Mouse (Mus musculus): ENCODE measurements around the gene Cipc. TPM values are rescaled to one million over a fixed set of nuclear protein-coding genes. Genes with fewer than 3 reads are reported as not detected.
A peak's percentile ranks its signal among the peaks of the same experiment; 100 is the strongest.

Cipc gene
- total RNA-seq, 2 experiments from 2014 or later: 22.7 to 32.3 TPM

DNA sequence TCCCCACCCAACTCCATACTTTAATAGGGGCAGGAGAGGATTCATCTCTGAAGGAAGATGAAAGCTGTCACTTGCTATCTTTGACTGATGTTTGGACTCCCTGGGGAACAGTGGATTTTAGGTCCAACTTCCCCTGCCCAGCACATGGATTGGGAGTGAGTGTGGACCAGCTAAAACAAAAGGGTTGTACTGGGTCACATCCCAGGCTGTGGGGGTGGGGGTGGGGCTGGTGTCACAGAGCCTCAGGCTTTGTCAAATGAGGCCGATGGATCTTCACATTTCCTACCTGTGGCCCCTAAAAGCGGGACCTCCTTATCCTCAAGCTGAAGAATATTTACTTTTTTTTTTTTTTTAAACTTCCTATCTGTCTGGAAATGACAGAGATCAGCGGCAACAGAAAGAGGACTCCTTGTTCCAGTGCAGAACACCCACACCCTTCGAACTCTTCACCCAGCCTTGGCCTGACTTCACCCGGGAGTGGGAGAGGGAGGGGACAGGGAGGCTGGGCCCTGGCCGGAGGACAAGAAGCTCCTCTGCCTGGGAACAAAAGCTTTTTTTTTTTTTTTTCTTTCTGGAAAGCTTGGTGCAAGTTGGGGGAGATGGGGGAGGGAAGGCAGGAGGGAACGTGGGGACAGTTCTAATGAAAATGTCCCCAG, 14.8 kb upstream of the Cipc start:
- peak; percentile 95 for DNase-seq

DNA sequence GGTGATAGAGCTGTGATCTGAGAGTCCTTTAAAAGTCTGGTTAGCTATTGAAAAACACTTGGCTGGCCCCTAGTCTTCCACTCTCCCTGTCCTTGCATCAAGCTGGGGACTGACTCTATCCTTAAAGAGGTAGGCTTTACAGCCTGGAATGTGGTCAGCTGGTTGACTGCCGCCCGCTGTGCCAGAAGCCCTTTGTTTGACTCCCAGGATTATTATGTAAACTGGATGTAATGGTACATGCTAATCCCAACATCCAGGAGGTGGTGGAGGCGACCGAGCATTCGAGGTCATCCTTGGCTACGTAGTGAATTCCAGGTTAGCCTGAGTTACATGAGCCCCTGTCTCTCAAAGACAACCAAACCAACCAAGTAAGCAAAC, 14.3 kb upstream of the Cipc start:
- DNase-seq: peak; percentile 86

DNA sequence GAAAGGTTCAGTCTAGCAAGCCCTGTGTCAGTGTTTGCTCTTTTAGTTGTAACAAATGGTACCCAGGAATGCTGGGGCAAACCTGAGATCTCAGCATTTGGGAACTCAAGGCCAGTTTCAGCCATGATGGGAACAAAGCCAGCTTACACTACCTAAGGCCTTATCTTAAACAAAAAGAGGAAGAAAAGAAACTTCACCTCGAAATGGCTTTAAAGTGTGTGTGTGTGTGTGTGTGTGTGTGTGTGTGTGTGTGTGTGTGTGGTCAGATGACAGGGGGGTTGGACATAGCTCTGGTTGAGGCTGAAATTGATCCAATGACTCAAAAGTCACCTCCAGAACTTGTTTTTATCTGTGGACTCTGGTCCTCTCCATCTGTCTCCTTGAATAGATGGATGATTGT, 12.1 kb upstream of the Cipc start:
- DNase-seq: no peak

DNA sequence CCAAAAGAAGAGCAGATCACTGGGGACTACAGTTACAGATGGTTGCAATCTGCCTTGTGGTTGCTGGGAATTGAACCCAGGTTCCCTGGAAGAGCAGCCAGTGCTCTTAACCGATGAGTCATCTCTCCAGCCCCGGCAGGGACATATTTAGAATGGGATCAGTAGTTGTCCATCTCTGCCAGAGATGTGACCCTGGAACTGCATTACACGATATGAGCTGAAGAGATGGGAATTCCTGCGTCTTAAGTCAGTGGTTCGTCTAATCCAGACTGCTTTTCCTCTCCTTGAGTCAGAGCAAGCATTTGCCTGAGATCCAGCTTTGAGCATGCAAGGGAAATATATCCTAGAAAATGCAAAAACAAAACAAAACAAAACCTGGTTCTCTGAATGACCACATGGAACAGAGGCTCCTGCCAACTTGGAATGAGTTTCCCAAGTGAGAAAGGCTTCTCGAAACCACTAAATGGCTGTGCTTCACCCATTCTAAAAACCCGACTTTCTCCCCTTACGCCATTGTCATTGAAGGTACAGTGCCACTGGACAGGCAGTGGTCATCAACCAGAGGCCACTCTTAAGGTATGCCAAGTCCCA, 11.1 kb upstream of the Cipc start:
- DNase-seq: peak; percentile 49

DNA sequence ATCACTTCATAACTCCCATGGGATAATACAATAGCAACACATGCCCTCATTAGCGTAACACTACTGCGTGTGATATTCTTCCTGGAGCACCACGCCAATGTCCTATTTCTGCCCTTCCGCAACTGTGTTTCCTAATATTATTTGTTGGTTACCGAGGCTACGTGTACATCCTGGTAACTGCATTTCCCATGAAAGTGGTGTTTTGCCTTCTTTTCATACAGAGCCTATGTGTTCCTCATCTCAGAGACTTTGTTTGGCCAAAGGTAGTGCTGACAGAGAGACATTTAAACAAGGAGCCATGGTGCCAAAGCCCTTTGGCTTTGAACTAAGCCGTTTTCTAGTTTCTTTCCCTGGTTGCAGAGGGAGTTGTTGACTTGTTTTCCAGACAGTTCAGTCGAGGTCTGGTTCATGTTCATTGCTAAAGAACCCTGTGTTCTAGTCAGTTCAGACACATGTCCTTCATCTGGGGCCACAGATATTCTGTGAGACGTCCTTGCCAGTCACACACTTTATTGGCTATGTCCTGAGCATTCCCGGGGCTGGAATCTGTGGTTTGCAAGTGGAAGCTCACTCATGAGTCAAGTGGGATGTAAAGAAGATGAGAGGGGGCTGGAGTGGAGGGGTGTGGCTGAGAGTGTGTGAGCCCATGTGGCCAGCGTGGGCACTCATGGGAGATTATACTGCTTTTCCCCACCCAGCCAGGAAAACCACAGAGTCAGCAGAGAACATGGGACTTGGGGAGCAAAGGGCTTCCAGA, 10.1 kb upstream of the Cipc start:
- peak; percentile 30 for DNase-seq

DNA sequence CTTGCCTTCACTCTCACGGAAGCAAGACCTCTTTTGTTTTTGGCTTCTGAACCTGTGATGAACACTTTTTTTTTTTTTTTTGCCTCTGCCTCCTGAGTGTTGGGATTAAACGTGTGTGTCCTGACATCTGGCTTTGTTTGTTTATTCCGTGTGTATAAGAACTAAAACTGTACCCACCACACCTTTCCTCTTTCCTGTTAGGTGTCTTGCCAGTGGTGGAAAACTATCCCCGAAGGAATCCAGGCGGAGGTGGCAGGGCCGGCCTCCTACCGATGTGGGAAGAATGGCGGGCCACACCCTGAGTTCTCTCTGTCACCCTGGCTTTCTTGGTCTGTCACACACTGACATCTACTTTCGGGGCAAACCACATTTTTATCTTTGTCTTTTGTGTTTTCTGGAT, 8.3 kb upstream of the Cipc start:
- peak; percentile 60 for DNase-seq

DNA sequence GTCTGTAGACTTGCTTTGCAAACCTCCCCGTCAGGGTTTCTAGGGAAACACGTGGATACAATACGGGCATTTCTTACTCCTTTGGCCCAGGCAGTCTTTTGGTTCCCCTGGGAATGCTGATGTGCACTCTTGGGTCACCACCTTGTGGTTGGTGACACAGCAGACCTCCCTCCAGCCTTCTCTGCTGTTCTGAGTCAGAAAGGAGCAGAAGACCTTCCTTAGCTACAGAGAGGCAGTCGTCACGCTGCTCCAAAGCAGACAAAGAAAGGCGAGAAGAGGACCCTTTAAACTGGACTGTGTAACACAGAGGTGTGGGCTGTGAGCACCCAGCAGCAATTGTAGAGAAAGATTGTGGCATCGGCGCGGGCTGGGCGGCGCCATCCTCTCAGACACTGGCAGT, 5.7 kb upstream of the Cipc start:
- DNase-seq: no peak

DNA sequence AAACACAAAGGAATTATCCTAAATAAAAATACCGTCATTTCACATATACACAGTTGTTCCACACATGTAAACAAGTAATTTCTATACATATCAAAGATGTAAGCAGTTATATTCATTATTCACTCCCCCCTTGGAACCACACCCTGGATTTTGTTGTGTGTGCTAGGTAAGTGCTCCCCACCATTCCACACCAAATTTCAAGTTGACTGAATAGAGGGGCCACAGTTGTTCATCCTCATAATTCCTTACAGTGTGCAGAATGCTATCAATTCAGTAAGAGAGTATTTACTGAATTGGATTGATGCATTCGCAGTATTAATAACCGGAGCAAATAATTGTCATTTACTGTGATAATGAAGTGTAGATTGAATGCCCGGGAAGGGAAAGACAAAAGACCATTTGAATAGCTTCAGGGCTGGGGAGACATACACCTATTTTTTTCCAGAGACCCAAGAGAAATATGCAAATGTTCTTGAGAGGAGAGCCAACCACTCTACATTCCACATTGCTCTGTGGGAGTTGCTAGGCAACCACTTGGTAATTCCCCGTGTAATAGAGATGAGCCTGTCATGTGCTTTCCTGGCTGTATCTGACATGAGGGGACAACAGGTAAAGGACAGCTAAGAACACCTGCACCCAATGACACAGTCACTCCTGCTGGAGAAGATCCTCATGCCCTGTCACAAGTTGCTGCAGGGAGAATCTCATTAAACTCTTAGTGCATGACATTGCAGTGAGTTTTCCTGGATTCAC, 4.9 kb upstream of the Cipc start:
- DNase-seq: no peak

DNA sequence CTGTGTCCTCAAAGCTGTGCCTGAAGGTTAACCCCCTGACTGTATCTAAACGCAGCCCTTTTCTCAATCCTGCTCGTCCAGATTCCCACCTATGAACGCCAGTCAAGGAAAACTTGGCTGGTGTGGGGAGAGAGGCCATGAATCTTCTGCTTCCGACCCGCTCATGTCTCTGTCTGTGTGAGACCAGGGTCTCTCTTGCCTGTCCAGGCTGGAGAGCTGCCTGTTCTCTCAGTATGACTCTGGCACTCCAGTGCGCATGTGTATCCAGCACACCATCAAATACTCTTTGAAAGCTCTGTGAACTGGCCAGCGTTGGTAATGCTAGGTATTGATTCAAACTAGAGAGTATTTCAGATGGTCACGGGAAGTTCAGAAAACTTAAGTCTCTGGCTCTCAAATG, 3.4 kb upstream of the Cipc start:
- DNase-seq: no peak

DNA sequence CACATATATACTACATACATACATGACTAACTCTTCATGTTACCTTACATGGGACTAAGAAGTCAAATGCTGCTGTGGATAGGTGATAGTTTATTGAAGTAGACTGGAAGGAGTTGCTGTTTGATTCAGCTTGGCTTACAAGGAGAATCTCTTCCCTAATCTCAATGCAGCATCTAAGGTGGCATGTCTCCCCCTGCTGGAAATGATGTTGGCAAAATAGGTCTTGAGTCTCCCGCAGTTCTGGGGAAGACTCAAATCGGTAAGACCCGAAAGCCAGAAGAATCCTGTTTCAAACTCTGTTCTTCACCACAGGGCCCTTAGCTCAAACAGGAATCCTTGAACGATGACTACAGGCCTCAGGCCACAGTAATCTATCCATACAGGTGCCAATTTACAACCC, 1.7 kb upstream of the Cipc start:
- DNase-seq: peak; percentile 60

DNA sequence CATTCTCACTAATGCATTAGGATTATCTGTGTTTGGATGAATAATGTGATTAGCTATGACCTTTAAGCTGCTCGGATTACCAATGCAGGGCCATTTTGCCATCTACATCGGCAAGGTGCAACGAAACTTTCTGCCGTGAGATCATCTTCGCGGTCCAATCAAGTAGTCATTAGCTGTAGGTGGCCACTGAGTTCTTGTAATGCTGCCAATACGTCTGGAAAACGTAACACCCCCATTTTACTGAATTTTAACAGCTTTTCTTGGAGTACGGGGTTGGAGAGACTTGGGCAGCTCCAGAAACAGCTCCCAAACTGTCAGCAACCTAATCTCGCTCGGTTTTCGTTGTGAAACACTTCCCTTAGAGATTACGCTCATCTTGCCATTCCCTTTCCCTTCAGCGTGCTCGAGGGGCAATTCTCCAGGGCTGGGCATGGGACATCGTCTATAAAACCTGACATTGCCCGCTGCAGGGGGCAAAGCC, 502 bp upstream of the Cipc start:
- no peak for DNase-seq

DNA sequence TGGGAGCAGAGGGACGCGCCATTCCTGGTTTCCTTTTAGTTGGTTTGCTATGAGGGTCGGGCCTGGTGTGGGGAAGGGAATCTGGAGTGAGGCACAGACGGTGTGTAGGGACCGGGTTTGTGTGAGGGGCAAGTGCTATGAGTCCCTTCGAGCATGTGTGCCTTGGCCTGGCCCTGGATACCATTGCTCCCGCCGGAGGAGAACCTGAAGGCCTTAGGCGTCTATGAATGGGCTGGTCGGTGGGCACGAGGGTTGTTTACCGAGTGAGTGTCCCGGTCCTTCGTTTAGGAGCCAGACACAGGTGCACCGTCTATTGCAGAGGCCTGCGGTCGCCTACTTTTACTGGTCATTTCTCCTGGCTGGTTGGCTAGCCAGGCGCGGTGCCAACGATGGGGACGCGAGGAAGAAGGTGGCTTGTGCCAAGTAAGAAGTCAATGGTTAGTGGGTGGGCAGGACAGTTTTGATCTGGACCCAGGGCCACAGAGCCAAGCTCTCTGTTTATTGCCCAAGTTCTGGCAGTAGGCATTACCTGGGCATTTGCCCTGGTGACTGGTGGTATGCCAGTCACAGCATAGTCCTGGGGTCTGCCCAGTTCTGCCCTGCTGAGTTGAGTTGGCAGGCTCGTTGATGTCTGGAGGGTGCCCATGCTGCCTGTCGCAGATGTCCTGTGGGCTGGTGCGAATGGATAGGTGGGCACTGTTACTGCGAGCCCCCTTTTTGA, 998 bp downstream of the Cipc start:
- DNase-seq: peak; percentile 72

DNA sequence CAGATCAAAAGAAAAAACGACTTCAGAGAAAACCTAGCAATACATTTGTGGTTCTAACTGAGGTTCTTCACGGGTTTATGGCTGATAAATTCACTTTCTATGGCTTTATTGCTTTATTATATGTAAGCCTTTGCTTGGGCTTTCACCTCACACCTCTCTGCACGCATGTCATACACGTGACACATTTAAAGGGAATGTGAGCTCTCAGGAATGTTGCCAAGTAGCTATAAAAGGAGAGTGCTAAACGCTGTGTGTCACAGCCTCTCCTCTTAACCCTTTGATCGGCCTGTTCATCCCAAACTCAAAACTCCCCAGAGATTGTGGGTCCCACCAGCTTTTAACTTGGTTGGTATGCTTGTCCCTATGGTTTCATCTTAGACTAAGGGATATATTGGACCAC, 1.8 kb downstream of the Cipc start:
- DNase-seq: no peak

DNA sequence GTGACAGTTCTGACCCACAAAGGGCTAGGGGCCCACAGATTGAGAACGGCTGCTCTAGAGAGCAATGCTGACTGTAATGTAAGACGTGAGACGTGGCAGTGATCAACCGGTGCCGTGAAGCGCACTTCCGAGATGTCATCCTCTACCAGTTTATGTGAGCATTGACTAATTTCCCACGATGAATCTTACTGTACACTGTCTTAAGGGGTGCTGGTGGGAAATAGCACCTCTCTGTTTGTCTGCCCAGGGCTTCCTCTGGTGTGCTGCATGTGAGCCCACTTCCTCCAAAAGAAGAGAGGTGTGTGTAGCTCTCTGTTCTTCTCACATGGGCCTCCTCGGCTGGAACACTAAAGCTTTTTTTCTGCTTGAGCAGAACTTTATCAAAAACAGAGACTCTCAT, 2.7 kb downstream of the Cipc start:
- no peak for DNase-seq

DNA sequence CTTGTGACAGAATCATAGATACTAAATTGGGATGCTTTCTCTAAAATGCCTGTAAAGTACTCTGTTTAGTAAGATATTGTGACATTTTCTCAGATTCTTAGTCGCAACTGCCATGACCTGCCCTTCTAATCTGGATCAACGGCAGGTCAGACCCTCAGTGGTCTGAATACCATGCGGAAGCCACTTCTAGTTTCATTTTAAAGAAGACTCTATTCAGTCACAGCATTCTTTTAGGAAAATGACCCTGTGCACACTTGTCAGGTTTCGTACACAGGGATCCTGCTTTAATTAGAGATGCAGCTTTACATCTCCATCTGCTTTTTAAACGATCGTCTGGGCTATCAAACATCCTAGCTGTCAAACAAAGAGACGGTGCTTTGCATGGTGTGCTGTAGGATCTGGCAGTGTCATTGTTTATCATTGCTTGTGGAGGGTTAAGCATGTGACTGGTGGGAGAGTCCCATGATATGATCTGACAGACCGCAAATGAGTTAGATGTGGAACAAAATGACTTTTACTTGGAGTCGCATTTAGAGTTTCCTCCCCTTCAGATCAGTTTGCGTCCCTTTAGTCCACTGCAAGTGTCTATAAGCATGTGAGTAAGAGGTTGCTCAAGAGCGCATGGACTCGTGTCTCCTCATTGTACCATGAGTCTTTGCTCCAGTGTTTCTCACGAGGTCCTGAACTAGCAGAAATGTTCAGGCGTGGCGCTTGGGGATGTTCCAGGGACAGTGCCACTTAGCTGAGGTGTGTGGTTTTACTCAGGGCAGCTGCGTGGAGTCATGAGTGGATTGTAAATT, 3.5 kb downstream of the Cipc start:
- no peak for DNase-seq

DNA sequence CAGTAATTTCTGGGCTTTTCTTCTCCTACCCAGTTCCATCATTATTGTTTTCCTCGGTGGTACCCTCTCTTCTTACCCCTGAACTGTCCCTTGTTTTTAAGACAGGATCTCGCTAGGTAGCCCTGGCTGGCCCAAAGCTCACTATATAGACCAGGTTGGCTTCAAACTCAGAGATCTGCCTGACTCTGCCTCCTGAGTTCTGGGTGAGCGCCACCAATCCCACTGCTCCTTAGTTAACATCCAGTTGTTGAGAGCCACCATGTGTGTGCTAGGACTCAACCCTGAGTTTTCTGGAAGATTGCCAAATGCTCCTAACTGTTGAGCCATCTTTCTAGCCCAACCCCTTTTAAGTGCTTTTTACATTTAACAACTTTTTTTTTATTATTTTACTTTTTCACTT, 4.1 kb downstream of the Cipc start:
- DNase-seq: no peak

DNA sequence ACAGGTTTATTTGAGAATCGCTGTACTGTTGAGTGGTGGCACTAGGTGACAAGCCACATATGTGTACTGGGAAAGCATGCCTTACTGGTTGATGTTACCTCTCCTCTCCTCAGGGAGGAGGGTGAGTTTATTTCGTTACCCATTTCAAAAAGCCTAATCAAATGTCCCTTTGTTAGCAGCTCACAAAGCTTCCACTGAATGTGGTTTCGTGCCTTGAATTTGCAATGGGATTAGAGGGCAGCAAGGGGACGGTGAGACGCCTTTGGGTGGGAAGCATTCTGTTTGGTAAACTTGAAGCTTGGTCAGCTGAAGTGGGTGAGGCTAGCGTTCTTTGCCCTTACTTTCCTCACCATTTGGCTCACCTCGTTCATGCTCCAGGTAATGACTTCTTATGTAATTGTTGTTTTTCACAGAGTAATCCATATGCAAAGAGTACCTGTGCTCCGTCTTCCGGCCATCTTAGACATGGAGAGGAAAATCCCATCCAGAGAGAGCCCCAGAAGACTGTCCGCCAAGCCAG, 5.5 kb downstream of the Cipc start:
- DNase-seq: no peak

DNA sequence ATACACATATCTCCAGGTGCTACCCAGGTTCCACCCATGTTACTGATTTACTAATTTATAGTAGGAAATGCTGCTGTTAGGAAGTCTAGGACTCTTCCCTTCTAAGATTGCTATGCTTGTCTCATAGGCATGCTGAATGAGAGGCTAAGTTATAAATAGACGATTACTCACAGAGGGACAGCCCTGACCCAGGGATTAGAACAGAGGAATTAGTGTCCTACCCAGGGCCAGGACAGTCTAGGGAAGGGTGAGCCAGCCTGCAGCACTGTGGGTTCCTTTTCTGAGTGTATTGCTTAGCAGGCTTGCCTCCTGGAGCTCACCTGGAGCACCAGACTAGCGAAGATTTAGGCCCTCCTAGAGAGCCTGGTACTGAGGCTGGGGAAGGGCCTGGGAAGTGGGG, 9.1 kb downstream of the Cipc start:
- no peak for DNase-seq

DNA sequence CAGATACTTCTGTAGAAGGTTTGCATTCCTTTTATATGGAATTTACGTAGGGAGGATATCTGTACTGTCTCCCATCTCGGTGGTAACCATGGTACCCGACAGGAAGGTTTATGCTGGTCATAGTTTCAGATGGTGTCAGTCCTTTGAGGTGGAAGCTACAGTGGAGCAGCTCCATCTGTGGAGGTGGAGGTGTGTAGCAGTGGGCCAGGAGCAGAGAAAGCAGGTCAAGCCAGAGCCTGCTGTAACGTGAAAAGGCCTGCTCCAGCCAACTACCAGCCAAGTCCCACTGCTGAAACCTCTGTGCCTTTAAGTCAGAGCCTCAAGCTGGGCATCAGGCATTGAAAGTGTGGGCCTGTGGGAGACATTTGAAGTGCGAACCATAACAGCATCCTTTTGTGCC, 11.7 kb downstream of the Cipc start:
- DNase-seq: no peak

DNA sequence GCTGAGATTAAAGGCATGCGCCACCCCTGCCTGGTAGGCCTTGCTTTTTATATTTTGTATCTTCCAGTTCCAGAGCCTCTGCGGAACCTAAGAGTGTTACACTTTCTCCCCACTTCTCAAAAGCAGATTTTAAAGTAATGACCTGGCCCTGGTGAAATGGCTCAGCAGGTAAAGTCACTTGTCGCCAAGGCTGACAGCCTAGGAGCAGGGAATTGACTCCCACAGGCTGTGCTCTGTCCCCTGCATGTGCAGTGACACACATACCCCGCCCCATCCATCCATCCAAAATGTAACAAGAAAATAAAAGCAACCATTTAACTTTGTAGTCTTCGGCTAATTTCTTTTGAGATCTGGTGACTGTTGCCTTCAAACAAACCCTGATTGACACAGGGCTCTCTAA, 12.8 kb downstream of the Cipc start:
- no peak for DNase-seq

DNA sequence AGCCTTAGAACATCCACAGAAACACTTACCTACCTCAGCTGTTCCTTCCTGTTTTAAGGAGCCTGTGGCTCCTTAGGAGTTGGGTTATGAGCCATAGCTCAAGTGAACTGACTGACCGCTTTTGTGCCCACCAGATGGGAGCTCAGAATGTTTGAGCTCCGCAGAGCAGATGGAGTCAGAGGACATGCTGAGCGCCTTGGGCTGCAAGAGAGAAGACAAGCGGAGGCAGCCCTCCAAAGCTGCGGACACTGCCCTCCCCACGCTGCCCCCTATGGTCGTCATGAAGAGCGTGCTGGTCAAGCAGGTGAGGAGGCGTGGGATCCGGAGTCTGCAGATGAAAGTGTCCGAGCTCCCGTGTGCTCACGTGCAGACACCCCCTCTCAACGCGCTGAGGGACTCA, 13.3 kb downstream of the Cipc start:
- DNase-seq: no peak

Measured in gastrocnemius, postnatal 25 days (tissue).